Mouse (Mus musculus): ENCODE measurements at regions not wholly inside any gene's neighbourhood (a gene's known extent, or its start where the extent isn't known, plus 50 kb on each side); places are given as distances from the start of the nearest gene placed in this dataset.

DNA sequence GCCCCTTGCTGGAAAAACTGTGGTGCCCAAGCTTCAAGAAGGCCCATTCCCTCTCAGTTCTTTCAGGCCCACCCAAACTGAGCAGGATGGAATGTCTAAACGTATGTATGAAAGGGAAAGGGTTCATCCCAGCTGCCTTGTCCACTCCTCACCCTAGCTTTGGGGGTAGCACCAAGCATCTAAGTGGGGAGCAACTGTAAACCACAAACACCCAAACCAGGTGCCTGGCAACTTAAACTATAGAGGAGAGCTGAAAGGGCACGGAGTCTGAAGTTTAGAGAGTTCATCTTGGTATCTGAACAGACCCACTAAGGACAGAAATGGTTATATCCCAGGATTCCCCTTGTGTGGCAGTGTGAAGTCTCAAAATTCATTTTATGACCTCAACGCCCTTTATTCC, 90.1 kb upstream of the Ssbp2 start:
- no peak for DNase-seq

DNA sequence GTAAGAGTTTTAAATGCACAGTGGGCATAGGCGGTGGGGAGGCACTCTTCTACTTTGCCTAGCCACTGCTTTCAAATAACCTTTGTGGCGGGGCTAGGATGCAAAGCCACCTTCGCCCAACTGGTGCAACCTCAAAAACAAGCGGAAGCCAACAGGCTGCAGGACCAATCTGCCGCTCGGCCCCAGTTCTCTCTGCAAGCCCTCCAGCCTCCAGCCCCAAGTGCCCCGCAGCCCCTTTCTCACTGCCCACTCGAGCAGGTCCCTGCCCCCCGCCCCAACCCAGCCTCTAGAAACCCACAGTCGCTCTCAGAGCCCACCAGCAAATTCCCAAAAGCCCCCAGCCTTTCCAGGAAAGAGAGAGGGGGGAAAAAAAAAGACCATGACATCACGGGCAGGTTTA, 89.6 kb upstream of the Ssbp2 start:
- DNase-seq: peak; percentile 58

DNA sequence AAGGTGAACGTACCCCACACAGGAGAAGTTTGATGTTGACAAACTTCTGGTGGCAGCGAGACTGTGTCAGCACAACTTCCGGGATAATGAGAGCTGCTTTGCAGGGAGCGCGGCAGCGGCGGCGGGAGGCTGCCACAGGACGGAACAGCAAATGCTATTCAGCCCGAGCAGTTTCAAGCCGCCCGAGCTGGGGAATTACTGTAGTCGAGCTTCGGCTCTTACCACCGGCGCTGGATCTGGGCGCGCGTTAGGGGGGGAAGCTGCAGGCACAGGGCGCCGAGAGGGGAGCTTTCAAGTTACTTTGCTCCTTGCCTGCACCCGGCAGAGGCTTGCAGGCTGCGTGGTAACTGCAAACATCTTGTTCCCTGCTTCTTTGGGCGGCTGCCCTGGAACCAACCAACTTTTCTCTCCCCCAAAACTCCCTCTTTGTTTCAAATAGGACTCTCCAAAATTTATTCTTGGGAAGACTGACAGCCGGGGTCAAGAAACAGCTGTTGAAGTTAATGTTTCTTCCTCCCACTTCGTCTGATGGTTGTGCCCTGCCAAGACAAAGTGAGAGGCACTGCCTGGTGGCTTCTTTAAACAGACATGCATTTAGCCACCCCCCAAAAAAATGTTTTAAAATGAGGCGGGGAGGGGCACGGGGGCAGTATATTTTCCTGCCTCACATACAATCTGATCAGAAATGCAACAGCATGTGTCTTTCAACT, 89.0 kb upstream of the Ssbp2 start:
- DNase-seq: peak; percentile 96

DNA sequence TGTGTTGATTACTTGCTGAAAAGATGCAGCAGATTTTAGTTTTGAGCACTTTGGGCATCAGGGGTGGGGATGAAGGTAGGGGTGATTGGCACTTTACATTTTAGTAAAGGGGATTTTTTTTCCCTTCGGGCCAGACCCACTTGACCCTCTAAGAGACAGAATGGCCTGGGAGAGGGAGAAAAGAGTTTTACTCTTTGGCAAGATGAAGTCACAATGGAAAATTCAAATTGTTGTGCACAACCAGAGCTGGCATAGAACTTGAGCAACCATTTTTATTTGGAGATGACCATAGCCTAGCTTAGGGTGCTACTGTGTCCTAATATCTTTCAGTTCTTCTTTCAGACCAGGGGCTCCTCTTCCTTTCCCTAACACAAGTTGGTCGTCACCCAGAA, 88.5 kb upstream of the Ssbp2 start:
- DNase-seq: no peak

DNA sequence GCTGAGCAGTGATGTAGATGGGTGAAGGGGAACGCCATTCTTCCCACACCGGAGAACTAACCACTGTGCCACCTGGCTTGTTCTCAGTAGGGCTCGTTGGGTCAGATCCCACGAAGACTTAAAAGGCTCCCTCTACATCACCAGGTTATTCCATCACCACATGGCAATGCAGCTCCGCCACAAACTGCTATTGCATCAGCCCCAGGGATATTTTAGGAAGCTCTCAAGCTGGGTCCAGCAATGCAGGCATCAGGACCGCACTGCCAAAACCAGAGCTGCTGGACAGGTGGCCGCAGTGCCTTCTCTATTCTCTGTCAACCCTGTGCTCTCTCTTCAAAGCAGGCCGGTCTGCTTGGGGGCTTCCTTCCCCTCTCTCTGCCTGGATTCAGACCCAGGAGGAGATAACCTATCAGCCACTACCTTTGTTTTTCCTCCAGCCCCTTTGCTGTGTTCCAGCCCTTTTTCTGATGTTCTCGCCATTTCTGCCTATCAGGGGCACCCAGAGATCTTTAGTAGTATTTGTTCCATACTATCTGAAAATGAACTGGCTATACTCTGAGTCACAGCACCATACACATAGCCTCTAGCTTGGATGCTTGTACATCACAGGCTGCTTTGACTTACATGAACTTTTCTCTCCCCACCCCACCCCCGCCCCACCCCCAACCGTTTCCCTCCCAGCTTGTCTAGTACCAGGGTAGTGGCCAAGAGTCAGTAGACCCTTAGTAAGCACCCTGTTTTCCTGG, 87.8 kb upstream of the Ssbp2 start:
- DNase-seq: no peak

DNA sequence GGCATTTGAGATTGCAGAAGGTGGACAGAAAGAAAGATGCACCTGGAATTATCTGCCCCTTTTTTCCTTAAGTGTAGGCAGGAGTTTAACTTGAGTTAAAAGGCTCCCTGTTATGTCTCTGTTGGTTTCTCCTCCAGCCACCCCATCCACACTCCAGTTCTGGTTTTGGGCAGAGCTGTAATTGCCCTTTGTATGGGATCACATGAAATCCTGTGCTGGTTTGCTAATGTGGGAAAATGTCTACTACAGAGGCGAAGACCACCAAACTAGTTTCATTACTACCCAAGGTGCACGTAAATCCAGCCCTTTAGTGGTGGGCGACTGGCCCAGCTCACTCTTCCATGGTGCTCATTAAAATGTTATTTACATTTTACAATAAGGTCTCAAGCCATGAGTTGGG, 85.9 kb upstream of the Ssbp2 start:
- DNase-seq: peak; percentile 64

DNA sequence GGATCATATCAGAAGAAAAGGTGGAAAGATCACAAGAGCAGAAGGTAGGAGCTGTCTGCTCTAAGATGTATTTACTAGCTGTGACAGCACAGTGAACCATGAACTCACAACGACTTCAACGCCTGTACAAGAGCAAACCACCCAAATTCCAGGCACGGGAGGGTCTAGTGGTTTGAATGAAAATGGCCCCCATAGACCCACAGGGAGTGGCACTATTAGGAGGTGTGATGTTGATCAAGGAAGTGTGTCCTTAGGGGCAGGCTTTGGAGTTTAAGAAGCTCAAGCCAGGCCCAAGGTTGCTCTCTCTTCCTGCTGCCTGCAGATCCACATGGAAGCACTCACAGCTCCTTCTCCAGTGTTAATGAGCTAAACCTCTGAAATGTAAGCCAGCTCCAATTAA, 83.5 kb upstream of the Ssbp2 start:
- no peak for DNase-seq

DNA sequence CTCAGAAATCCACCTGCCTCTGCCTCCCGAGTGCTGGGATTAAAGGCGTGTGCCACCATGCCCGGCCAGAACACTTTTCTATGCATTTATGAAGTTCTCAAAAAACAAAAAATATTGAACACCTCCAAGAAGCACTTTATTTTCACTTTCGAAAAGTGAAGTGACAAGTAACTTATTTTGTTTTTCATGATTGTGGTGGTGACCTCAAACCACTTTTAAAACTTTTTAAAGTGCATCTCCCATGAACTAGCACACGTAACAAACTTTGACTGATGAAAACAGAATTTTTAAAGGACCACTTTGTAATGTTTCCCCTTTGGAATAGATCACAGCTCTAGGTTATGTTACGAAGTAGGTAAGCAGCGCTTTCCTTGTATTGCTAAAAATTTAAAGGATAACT, 82.7 kb upstream of the Ssbp2 start:
- DNase-seq: no peak

DNA sequence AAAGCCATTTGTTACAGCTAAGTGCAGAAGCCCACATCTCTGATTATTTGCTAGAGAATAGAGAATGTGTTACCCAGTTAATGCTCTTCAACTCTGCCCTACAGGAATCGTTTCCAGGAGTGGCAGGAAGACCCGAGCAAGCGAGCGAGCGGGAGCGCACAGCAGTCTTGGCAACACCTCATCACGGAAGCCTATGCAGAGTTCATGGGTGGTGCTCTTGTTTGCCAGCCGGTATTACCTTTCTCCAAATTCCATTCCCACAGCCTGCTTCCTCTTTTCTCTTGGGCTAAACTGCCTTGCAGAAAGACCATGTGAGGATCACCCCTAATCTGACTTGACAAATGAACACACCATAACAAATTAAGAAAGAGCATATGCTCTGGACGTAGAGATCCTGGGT, 82.1 kb upstream of the Ssbp2 start:
- DNase-seq: no peak

DNA sequence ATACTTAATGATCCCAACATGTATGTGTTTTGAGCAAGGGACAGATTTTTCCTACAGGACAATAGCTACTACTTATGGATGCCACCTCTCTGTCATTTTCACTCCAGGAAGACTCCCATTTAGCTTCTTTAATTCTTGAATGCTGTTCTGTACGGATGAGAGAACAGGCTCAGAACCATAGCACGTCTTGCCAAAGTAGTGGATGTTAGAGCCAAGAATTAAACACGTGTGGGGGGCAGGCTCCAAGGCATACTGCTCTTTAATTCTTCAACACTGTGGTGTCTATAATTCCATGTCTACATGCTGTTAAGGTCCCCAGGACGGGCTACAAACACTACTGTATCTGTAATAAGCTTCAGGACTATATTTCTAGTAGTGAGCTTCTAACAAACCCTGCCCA, 74.7 kb upstream of the Ssbp2 start:
- no peak for DNase-seq

DNA sequence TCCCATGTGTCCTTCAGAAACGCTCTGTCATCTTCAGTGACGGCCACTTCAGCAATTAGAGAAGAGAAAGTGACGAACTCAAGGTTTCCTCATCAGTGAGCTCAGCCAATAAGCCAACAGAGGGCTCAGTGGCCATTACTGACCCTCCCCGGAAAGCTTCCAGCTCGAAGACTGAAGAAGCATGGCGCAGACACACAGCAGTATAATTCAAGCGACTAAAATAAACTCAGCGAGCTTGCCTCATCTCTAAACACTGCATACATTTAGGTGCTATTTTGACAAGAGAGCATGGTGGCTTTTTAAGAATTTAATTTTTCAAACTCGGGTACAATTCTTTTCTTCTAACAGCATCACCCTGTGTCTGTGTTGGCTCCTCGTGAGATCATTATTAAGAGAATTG, 72.2 kb upstream of the Ssbp2 start:
- no peak for DNase-seq

DNA sequence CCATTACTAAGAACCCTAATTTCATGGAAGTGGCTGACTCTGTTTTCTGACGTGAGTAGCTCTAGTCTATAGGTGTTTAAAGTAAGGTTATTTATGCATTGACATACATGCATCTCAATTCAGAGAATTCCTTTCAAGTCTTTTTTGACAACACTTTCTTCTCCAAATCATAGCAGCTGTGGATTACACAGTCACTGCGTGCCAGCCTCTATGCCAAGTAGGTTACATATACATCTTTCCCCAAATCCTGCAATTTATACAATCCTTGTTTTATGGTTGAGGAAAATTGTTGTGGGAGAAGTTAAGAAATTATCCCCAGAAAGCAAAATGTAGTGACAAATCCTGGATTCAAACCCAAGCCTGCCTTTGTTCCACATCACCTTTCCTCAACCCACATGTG, 56.5 kb upstream of the Ssbp2 start:
- DNase-seq: no peak

DNA sequence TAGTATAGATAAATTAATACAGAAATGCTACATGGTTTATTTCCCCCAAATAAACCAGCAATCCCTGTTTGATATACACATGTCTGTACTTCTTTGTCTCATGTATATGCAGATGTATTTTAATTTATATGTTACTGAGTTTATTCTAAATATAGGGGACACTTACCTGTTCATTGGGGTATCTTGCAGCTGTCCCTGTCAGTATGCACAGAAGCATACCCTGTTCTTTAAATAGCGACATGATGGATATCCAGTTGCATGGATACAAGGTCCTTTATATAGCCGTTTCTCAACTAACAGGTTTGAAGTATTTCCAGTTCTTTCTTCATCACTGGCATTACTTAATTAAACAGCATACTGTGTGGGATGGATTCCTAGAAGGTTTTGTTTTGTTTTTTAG, 55.1 kb upstream of the Ssbp2 start:
- no peak for DNase-seq

DNA sequence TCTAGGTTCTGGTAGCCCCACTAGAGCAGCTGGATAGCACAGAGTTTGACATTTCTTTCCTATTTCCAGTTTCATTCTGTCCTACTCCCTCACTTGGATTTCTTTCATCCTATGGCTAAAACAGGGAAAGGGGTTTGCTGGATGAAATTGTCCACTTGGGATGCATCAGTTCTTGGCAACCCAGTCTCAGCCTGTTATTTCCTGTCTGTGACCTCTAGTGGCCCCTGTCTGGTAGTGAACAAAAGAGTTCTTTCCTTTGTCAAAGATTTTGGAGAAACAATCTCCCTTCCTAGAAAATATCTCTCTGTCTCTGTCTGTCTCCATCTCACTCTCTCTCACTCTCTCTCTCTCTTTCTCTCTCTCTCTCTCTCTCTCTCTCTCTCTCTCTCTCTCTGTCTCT, 50.0 kb upstream of the Ssbp2 start:
- DNase-seq: no peak

Data from adrenal gland, postnatal 10 days (tissue).